Mouse (Mus musculus) thymus, adult 2 months (tissue): Measurements from ENCODE around the gene Bcl2l15.

ENCODE experiments used
- CTCF ChIP-seq: fragments of 200-500 bp; IDR thresholded peaks from 2 replicates; pipeline ENCODE4 v1.5.1; 2012; ENCODE audit warnings: mild to moderate bottlenecking, control low read depth, low read length, moderate library complexity, borderline replicate concordance; ENCODE audit not compliant: control insufficient read depth, poor library complexity, insufficient read depth; ENCODE audit errors: extremely low read depth
- POLR2A ChIP-seq: fragments of 200-500 bp; IDR thresholded peaks from 2 replicates; pipeline ENCODE4 v1.6.1; 2012; ENCODE audit warnings: mild to moderate bottlenecking, low read length, control low read depth, moderate library complexity; ENCODE audit not compliant: control insufficient read depth, poor library complexity, insufficient read depth; ENCODE audit errors: extremely low read depth

- TF ChIP-seq CTCF (no peak), POLR2A (no peak)
Measured at GRCm38 (mm10) chr3:103835272-103835950, 3.0 kb downstream of the Bcl2l15 start.
